Mouse (Mus musculus): ENCODE results near the gene Gm42715.

DNA sequence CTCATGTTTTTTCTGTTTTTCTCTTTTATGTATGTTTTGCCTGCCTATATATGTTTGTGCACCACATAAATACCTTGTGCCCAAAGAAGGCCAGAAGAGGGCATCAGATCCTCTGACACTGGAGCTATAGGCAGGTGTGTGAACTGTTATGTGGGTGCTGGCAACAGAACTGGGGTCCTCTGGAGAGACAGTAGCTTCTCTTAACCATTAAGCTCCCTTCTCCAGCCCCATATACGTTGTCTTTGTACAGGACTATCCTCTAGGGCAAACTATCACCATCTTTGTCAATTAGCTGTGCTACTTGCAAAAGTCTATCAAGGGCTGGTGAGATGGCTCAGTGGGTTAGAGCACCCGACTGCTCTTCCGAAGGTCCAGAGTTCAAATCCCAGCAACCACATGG, 11.1 kb upstream of the Gm42715 start:
- TF ChIP-seq CTCF (IDR thresholded peaks at IDR 0.05; ENCODE audit: control insufficient read depth, insufficient read depth, low read length) (no peak), POLR2A (IDR thresholded peaks at IDR 0.05; ENCODE audit: borderline replicate concordance, control insufficient read depth, low read depth, low read length) (no peak)

Data from bone marrow, adult 2 months (tissue).